Mouse (Mus musculus) testis, adult 2 months (tissue): Measurements from ENCODE around the gene Ndrg4.

Experiments
- CTCF ChIP-seq: fragments of 200-500 bp; IDR thresholded peaks from 2 replicates; pipeline ENCODE4 v1.5.1; 2012; ENCODE audit warnings: low read depth, mild to moderate bottlenecking, inconsistent platforms, low read length, moderate library complexity; ENCODE audit not compliant: control insufficient read depth, insufficient read depth, insufficient replicate concordance
- POLR2A ChIP-seq: fragments of 200-500 bp; IDR thresholded peaks from 2 replicates; pipeline ENCODE4 v1.6.1; 2012; ENCODE audit warnings: low read depth, mild to moderate bottlenecking, inconsistent platforms, low read length, moderate library complexity; ENCODE audit not compliant: control insufficient read depth

DNA sequence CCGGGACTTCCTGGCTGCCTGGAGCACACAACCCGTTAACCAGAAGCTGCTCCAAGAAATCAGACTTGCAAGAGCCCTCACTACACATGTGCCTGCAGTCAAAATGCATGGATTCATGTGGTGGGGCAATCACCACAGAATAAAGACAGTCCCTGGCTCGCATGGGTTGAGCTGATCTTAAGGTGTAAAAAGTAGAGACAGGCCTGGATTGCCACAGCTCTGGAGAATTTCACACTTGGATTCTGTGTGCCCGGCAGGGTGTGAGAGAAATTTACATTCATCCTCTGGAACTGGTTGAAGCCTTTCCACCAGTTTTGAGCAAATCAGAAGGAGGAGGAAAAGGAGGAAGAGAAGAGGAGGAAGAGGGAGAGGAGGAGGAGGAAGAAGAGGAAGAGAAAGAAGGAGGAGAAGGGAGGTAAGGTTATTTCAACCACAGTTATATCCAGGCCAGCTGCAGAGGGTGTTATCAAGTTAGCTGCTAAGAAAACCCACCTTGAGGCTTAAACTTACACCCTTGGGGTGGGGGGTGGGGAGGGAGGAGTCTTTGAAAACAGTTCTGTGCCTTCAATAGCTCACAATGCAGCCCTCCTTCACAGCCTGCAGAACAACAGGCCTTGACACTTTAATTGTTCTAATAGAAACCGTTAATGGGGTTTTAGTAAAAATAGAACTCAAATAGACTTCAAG lies 20.3 kb upstream of the Ndrg4 start:
- TF ChIP-seq CTCF (no peak), POLR2A (no peak)
